Mouse (Mus musculus) heart, embryonic 13.5 days (tissue): ENCODE measurements around the gene H2afy2. TPM values are rescaled to one million over a fixed set of nuclear protein-coding genes. Genes with fewer than 3 reads are reported as not detected.

Source experiments
- ATAC-seq: fragments of 200-750 bp; cut with Nextera tagmentation; 2 replicates; pipeline ENCODE4 v1.8.0; 2017; ENCODE audit warnings: moderate TSS enrichment; ENCODE audit not compliant: insufficient number of reproducible peaks, low FRiP score, low TSS enrichment; ENCODE audit errors: extremely low read depth
- H3K27ac ChIP-seq: fragments of 300-500 bp; sonication (generic); replicated peaks from 2 replicates; pipeline ENCODE4 v1.5.1; 2015; ENCODE audit warnings: moderate library complexity, mild to moderate bottlenecking, inconsistent platforms
- H3K27me3 ChIP-seq: fragments of 300-500 bp; sonication (generic); replicated peaks from 2 replicates; pipeline ENCODE4 v1.6.1; 2015; ENCODE audit warnings: mild to moderate bottlenecking, inconsistent platforms
- H3K36me3 ChIP-seq: fragments of 300-500 bp; sonication (generic); 2 replicates; pipeline ENCODE4 v1.6.1; 2015; ENCODE audit warnings: mild to moderate bottlenecking, inconsistent platforms
- H3K4me1 ChIP-seq: fragments of 300-500 bp; sonication (generic); 2 replicates; pipeline ENCODE4 v1.6.1; 2015; ENCODE audit warnings: inconsistent platforms
- H3K4me2 ChIP-seq: fragments of 300-500 bp; sonication (generic); 2 replicates; pipeline ENCODE4 v1.6.1; 2015; ENCODE audit warnings: inconsistent platforms, mild to moderate bottlenecking, moderate library complexity
- H3K4me3 ChIP-seq: fragments of 300-500 bp; sonication (generic); 2 replicates; pipeline ENCODE4 v1.5.1; 2015; ENCODE audit warnings: moderate library complexity, mild to moderate bottlenecking, inconsistent platforms
- H3K9ac ChIP-seq: fragments of 300-500 bp; sonication (generic); 2 replicates; pipeline ENCODE4 v1.6.1; 2015; ENCODE audit warnings: inconsistent platforms, mild to moderate bottlenecking, moderate library complexity
- H3K9me3 ChIP-seq: fragments of 300-500 bp; sonication (generic); 2 replicates; pipeline ENCODE4 v1.6.1; 2016; ENCODE audit warnings: inconsistent platforms
- WGBS: fragments of 180-500 bp; shearing (Covaris S2); methylation state at CpG from one replicate; pipeline ENCODE4 v1.1.7; 2015; ENCODE audit warnings: mixed read lengths; 5-methylcytosine and 5-hydroxymethylcytosine counted together
- polyA plus RNA-seq: library from polyadenylated mRNA; unstranded; fragments of >200 nt; fragmentation: Nextera tagmentation; extraction: Ambion mirVana; gene quantifications from 2 replicates; pipeline ENCODE4 v1.2.1, GENCODE M21; 2015

The H2afy2 gene
- polyA plus RNA-seq, 1 experiment from 2014 or later, result 65.3 TPM

DNA sequence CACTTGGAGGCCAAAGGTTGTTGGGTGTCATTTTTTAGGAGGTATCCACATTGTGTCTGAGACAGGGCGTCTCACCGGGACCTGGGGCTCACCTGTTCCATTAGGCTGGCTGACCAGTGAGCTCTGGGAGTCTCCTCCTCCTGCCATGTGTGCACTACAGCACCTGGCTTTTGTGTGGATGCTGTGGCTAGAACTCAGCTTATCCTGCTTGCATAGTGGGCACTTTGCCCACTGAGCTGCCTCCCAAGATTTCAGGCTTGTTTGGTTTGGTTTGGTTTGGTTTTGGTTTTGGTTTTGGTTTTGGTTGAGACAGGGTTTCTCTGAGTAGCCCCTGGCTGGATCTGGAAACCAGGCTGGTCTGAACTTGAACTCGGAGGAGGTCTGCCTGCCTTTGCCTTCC lies 61.7 kb downstream of the H2afy2 start:
- no peak overlapping the region for H3K27ac ChIP-seq
- H3K27me3 ChIP-seq, result no peaks in the 10 kb centered on the region
- no peak overlapping the region for H3K4me2 ChIP-seq
- ATAC-seq, result no peak
- WGBS, result 79% methylated on average over 3 of the region's 3 CpGs
- H3K4me3 ChIP-seq, result no peak overlapping the region
- H3K9ac ChIP-seq, result no peak overlapping the region
- peaks cover 8% of the 10 kb centered on the region for H3K4me1 ChIP-seq
- H3K36me3 ChIP-seq, result peaks cover 11% of the 10 kb centered on the region
- H3K9me3 ChIP-seq, result no peaks in the 10 kb centered on the region

DNA sequence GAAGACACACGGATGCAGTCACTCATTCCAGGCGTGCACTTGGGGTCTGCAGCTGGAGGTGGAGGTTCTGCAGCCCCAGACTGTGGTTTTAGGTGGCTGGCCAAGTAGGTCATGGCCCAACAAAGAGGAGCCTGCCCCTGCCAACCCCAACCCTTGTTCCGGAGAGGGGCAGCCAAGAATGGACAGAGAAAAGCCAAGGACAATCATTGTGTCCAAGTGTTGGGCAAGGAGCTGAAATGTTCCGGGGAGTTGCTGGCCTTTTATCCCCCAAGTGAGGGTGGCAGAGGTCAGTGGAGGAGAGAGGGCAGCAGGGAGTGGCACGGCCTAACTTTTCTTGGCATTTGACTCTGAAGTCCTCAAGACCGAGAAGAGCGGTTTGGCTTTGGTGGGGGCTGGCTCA lies 63.6 kb downstream of the H2afy2 start:
- 80% methylated on average over 7 of the region's 7 CpGs for WGBS
- Histone ChIP-seq H3K9ac (no peak overlapping the region), H3K4me2 (no peak overlapping the region), H3K9me3 (no peaks in the 10 kb centered on the region), H3K4me1 (peaks cover 19% of the 10 kb centered on the region), H3K4me3 (no peak overlapping the region), H3K27me3 (no peaks in the 10 kb centered on the region), H3K36me3 (no peaks in the 10 kb centered on the region), H3K27ac (no peak overlapping the region)
- ATAC-seq, result no peak

DNA sequence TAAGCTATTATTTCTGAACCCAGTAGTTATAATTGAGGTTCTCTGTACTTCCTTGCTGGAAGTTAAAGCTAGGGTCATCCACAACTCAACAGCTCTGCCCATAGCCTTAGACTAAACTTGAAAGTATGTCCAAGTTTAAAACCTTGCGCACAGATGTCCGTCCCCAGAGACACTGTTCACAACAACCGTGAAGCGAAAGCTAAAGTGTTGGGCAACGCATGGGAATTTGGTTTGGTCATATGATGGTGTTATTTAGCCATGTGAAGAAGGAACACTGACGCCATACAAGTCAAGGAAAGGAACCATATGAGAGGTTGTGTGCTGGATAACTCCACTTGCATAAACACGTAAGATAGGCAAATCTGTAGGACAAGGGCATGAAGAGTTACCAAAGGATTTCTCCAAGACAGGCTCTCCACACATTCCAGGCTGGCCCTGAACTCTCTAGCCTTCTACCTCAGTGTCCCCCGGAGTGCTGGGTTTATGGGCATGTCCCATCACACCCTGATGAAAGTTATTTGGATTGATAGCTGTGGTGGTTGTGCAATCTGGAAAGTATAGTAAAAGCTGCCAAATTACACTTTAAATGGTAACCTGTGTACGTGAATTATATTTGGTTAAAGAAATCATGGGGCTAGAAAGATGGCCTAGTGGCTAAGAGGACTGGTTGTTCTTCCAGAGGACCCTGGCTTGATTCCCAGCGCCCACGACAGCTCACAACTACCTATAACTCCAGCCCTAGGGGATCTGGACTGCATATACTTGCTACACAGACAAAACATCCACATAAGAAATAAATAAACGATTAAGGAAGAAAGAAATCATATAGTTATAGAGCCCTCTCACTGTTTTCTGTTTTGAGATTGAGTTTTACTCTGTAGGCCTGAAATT lies 66.3 kb downstream of the H2afy2 start:
- no peak overlapping the region for H3K4me2 ChIP-seq
- H3K9me3 ChIP-seq, result no peaks in the 10 kb centered on the region
- no peaks in the 10 kb centered on the region for H3K36me3 ChIP-seq
- H3K9ac ChIP-seq, result no peak overlapping the region
- peaks cover 16% of the 10 kb centered on the region for H3K4me1 ChIP-seq
- WGBS, result 84% methylated on average over 12 of the region's 12 CpGs
- H3K27ac ChIP-seq, result no peak overlapping the region
- H3K27me3 ChIP-seq, result no peaks in the 10 kb centered on the region
- H3K4me3 ChIP-seq, result no peak overlapping the region
- no peak for ATAC-seq

GRCm38 (mm10) chr10:61715996-61716864 lies 67.7 kb downstream of the H2afy2 start:
- Histone ChIP-seq H3K9ac (peak overlapping the region; percentile 86), H3K9me3 (no peaks in the 10 kb centered on the region), H3K36me3 (no peaks in the 10 kb centered on the region), H3K27me3 (no peaks in the 10 kb centered on the region), H3K27ac (peak overlapping the region; percentile 32; the same call in 1 of the 2 replicates), H3K4me1 (peaks cover 16% of the 10 kb centered on the region), H3K4me3 (peak overlapping the region; percentile 73), H3K4me2 (peak overlapping the region; percentile 91)
- no peak for ATAC-seq
- 62% methylated on average over 7 of the region's 7 CpGs for WGBS

- peaks cover 16% of the 10 kb centered on the region for H3K4me1 ChIP-seq
- H3K9ac ChIP-seq, result peak overlapping the region; percentile 86
- H3K36me3 ChIP-seq, result no peaks in the 10 kb centered on the region
- ATAC-seq, result no peak; the same call in 1 of the 2 replicates
- peaks cover 6% of the 10 kb centered on the region; the same call in 1 of the 2 replicates for H3K27me3 ChIP-seq
- peak overlapping the region; percentile 32; the same call in 1 of the 2 replicates for H3K27ac ChIP-seq
- H3K9me3 ChIP-seq, result no peaks in the 10 kb centered on the region
- WGBS, result 1% methylated on average over 11 of the region's 11 CpGs
- peak overlapping the region; percentile 91 for H3K4me2 ChIP-seq
- H3K4me3 ChIP-seq, result peak overlapping the region; percentile 73
These were observed 68.5 kb downstream of the H2afy2 start for GRCm38 (mm10) chr10:61715462-61715837.

DNA sequence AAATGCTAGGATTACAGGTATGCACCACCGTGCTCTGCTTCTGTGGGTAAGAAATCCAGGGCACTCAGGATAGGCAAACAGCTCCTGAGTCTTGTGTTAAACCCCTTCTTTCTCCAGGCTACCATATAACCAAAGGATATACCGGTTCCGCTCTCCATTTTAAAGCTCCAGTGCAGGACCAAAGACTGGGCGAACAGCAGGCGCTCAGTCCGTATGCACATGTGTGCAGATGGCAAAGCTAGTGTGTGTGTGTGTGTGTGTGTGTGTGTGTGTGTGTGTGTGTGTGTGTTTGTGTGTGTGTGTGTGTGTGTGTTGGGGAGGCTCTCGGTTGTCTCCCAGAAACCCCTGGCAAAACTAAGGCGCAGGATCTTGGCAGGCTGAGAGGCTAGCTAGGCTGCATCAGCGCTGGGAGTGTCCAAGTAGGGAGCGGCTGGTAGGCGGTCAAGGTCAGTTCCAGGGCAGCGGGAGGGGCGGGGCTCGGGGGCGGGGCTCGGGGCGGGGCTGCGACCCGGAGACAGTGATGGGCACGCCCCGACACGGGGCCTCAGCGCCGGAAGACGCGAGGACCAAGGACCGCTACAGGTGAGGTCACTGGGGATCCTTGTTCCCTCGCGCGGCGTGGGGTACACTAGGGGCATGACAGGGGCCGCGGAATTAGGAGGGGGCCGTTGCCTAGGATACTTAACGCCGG lies 69.0 kb downstream of the H2afy2 start, which contains the start of gene Aifm2:
Gene Aifm2 (plus strand): TSS at position 493 of the 691 bp plus-strand sequence.
- Histone ChIP-seq H3K27me3 (peaks cover 7% of the 10 kb centered on the region; the same call in 1 of the 2 replicates), H3K4me2 (peak within 1 kb of the TSS; percentile 91), H3K27ac (peak within 1 kb of the TSS; percentile 56), H3K4me3 (peak within 1 kb of the TSS; percentile 73), H3K4me1 (peaks cover 16% of the 10 kb centered on the region), H3K9ac (peak within 1 kb of the TSS; percentile 86), H3K36me3 (no peaks in the 10 kb centered on the region), H3K9me3 (no peaks in the 10 kb centered on the region)
- WGBS, result 13% methylated on average over 33 of the region's 36 CpGs
- ATAC-seq, result peak; percentile 81

DNA sequence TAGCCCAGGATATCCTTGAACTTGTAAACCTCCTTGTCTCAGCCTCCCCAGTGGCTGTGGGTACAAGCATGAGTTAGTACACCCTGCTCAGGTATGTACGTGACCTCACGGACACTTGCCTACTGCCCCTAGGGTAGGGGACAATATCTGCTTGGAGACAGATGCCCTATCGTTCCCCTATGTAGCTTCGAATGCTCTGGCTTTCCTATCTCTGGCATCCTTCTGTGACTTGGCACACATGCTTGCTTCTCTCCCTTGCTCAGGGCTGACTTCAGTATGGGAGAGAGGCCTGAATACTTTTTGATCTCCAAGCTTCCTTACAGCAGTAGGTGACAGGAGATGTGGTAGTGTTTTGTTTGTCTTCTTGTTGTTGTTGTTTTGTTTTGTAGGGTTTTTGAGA lies 69.8 kb downstream of the H2afy2 start:
- Histone ChIP-seq H3K4me1 (peaks cover 16% of the 10 kb centered on the region), H3K9me3 (no peaks in the 10 kb centered on the region), H3K4me3 (no peak overlapping the region), H3K27ac (no peak overlapping the region), H3K4me2 (no peak overlapping the region), H3K27me3 (peaks cover 7% of the 10 kb centered on the region; the same call in 1 of the 2 replicates), H3K36me3 (no peaks in the 10 kb centered on the region), H3K9ac (no peak overlapping the region)
- WGBS, result 88% methylated on average over 4 of the region's 4 CpGs
- ATAC-seq, result no peak

DNA sequence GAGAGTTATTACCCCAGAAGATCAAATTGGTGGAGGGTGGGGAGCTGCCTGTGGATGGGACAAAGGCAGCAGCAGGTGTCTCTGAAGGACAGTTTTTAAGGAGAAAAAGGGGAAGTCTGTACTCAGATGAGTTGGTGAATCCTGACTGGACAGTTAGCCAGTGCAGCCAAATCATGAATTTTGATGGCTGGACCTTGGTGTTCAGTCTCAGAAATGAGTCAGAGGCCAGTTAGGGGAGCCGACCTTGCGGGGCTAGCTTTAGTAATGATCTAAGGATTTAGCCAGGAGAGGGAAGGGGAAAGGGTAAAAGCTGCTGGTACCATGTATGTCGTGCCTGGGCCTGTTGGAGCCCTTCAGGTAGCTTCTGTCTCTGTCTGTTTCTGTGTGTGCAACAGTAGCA lies 70.3 kb downstream of the H2afy2 start:
- no peak overlapping the region for H3K27ac ChIP-seq
- no peaks in the 10 kb centered on the region for H3K36me3 ChIP-seq
- no peak for ATAC-seq
- no peak overlapping the region for H3K4me3 ChIP-seq
- WGBS, result 73% methylated on average over 3 of the region's 3 CpGs
- H3K9me3 ChIP-seq, result no peaks in the 10 kb centered on the region
- peaks cover 7% of the 10 kb centered on the region; the same call in 1 of the 2 replicates for H3K27me3 ChIP-seq
- H3K4me1 ChIP-seq, result peaks cover 16% of the 10 kb centered on the region
- no peak overlapping the region for H3K4me2 ChIP-seq
- H3K9ac ChIP-seq, result no peak overlapping the region

GRCm38 (mm10) chr10:61706412-61707375 lies 77.3 kb downstream of the H2afy2 start:
- 60% methylated on average over 6 of the region's 6 CpGs for WGBS
- Histone ChIP-seq H3K27ac (no peak overlapping the region), H3K27me3 (peaks cover 7% of the 10 kb centered on the region; the same call in 1 of the 2 replicates), H3K9ac (no peak overlapping the region), H3K4me2 (no peak overlapping the region), H3K4me1 (peaks cover 4% of the 10 kb centered on the region; the same call in 1 of the 2 replicates), H3K36me3 (peaks cover 31% of the 10 kb centered on the region), H3K4me3 (no peak overlapping the region), H3K9me3 (no peaks in the 10 kb centered on the region)
- no peak for ATAC-seq

DNA sequence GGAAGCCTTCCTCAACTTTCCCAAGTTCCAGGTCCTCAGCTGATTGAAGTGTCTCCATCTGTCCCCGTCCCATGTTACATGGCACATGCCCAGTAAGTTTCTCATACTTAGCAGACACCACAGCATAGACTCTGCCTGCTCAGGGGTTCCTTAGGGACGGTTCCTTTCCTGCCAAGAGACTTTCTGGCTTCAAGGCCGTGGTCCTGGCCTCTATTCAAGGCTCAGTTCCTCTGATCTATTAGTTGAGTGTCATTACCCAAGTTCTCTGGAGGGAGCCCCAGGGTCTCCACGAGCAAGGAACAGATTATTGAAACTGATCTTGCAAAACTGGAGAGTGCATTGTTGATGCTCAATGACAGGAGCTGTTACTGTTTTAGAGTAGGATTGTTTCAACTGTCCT lies 79.3 kb downstream of the H2afy2 start:
- H3K9me3 ChIP-seq, result no peaks in the 10 kb centered on the region
- no peaks in the 10 kb centered on the region for H3K27me3 ChIP-seq
- peaks cover 4% of the 10 kb centered on the region; the same call in 1 of the 2 replicates for H3K4me1 ChIP-seq
- no peak overlapping the region for H3K9ac ChIP-seq
- no peak overlapping the region for H3K4me3 ChIP-seq
- no peak for ATAC-seq
- no peak overlapping the region for H3K27ac ChIP-seq
- WGBS, result 73% methylated on average over 4 of the region's 4 CpGs
- H3K36me3 ChIP-seq, result peaks cover 42% of the 10 kb centered on the region
- no peak overlapping the region for H3K4me2 ChIP-seq
